ENCODE assay signal across 13 mouse cellular contexts in genomic region chr14:117146089-117146488, GRCm38 (mm10).
DNase-seq lines count a peak whose midpoint lies in the region; ATAC-seq and TF ChIP-seq lines count a peak whose summit lies in the region.
"Had no signal": no experiment of that assay in that cellular context is flagged by ENCODE, and none has a peak within 500 bp of the region (broad histone marks: within the 10 kb centered on the region; RNA-seq: fewer than 3 reads in every experiment).

No protein-coding gene starts in this region.

- no peak overlapping the region for H3K9ac ChIP-seq in kidney, postnatal 0 days (ENCODE audit: low read depth, low read length)
- no peak overlapping the region for H3K9ac ChIP-seq in limb, embryonic 14.5 days (ENCODE audit: low read depth, low read length, severe bottlenecking)
- H3K9ac ChIP-seq: liver, embryonic 12.5 days; midbrain, embryonic 13.5 days had no signal

- no peaks in the 10 kb centered on the region for H3K36me3 ChIP-seq in kidney, postnatal 0 days (ENCODE audit: insufficient read depth, low read length)
- no peaks in the 10 kb centered on the region for H3K36me3 ChIP-seq in limb, embryonic 14.5 days (ENCODE audit: control insufficient read depth, insufficient read depth, low read length)
- H3K36me3 ChIP-seq: hindbrain, embryonic 10.5 days; liver, embryonic 12.5 days; midbrain, embryonic 13.5 days had no signal

- ATAC-seq in kidney, postnatal 0 days (replicated peaks; ENCODE audit: low FRiP score, low read depth): no peak
- peak; percentile 41; the same call in 1 of the 2 replicates for ATAC-seq in limb, embryonic 14.5 days (ENCODE audit: low FRiP score, low read depth)
- ATAC-seq: liver, embryonic 12.5 days; Patski had no signal

- no peak for TF ChIP-seq POLR2A in limb, embryonic 14.5 days (IDR thresholded peaks at IDR 0.05; ENCODE audit: borderline replicate concordance, extremely low read depth, insufficient read depth, insufficient read length)

- H3K4me3 ChIP-seq in kidney, postnatal 0 days (replicated peaks; ENCODE audit: low read depth, low read length): no peak overlapping the region
- no peak overlapping the region for H3K4me3 ChIP-seq in limb, embryonic 14.5 days (replicated peaks; ENCODE audit: low read length)
- H3K4me3 ChIP-seq: hindbrain, embryonic 10.5 days; liver, embryonic 12.5 days; midbrain, embryonic 13.5 days had no signal

- no peak for TF ChIP-seq CTCF in kidney, postnatal 0 days (IDR thresholded peaks at IDR 0.05; ENCODE audit: low read depth)

- H3K27ac ChIP-seq in kidney, postnatal 0 days: no peak overlapping the region
- no peak overlapping the region; the same call in 1 of the 2 replicates for H3K27ac ChIP-seq in limb, embryonic 14.5 days (replicated peaks; ENCODE audit: low read depth, low read length)
- H3K27ac ChIP-seq: hindbrain, embryonic 10.5 days; liver, embryonic 12.5 days; midbrain, embryonic 13.5 days had no signal

- H3K4me1 ChIP-seq in kidney, postnatal 0 days (replicated peaks; ENCODE audit: insufficient read depth, low read length): no peaks in the 10 kb centered on the region
- peaks cover 15% of the 10 kb centered on the region for H3K4me1 ChIP-seq in limb, embryonic 14.5 days (ENCODE audit: control insufficient read depth, insufficient read depth, low read length)
- H3K4me1 ChIP-seq: hindbrain, embryonic 10.5 days; liver, embryonic 12.5 days had no signal

- peak; percentile 51 to 57 for DNase-seq in cerebellum, postnatal 10 days
- no peak for DNase-seq in cerebellum, adult 8-10 months
- DNase-seq in kidney, postnatal 0 days (ENCODE audit: low spot score): peak; percentile 47
- DNase-seq in kidney, postnatal 36 days: no peak
- peak; percentile 65 for DNase-seq in brain, adult 2 months (ENCODE audit: low read depth, low spot score)
- DNase-seq in limb, embryonic 14.5 days (ENCODE audit: low spot score): peak; percentile 83
- DNase-seq in adrenal gland, postnatal 25 days: no peak
- DNase-seq in gastrocnemius, postnatal 4 days (ENCODE audit: low spot score in 2 of 2): no peak
- DNase-seq: kidney, postnatal 14 days had no signal

- no peaks in the 10 kb centered on the region for H3K27me3 ChIP-seq in kidney, postnatal 0 days (ENCODE audit: insufficient read depth, low read length)
- H3K27me3 ChIP-seq in limb, embryonic 14.5 days (ENCODE audit: control insufficient read depth, insufficient read depth, low read length): no peaks in the 10 kb centered on the region
- H3K27me3 ChIP-seq: liver, embryonic 12.5 days; midbrain, embryonic 13.5 days; Patski had no signal

- 55% methylated on average over 4 of the region's 4 CpGs for WGBS in kidney, postnatal 0 days
- 33% methylated on average over 4 of the region's 4 CpGs for WGBS in limb, embryonic 14.5 days

- no peaks in the 10 kb centered on the region for H3K9me3 ChIP-seq in kidney, postnatal 0 days (replicated peaks; ENCODE audit: low read length)
- no peaks in the 10 kb centered on the region for H3K9me3 ChIP-seq in limb, embryonic 14.5 days (ENCODE audit: control insufficient read depth, low read length)
- H3K9me3 ChIP-seq: hindbrain, embryonic 10.5 days; liver, embryonic 12.5 days; midbrain, embryonic 13.5 days had no signal

- H3K4me2 ChIP-seq in kidney, postnatal 0 days (ENCODE audit: low read length): no peak overlapping the region
- no peak overlapping the region for H3K4me2 ChIP-seq in limb, embryonic 14.5 days (replicated peaks; ENCODE audit: low read depth, low read length, severe bottlenecking)
- H3K4me2 ChIP-seq: liver, embryonic 12.5 days; midbrain, embryonic 13.5 days had no signal

Comparison
In these comparisons a context has a peak if more than half of its experiments do, and no peak if none do; other contexts are left out.
1. DNase-seq: peak in cerebellum, postnatal 10 days (2 of 2), kidney, postnatal 0 days (single experiment), brain, adult 2 months (single experiment) and limb, embryonic 14.5 days (single experiment); none in cerebellum, adult 8-10 months (single experiment), kidney, postnatal 36 days (0 of 2), adrenal gland, postnatal 25 days (single experiment) and gastrocnemius, postnatal 4 days (0 of 2).